Mouse (Mus musculus) kidney, adult 8-10 months (tissue): ENCODE measurements around the gene Rsl1.
"Not testable (repeated sequence)": the region's sequence is repeated elsewhere in the genome, so short reads cannot be mapped to it uniquely, and the experiment has no call there.

Experiments used
- DNase-seq, 2 experiments: peaks; one replicate each; pipeline ENCODE4 v3.0.0; 2022

Rsl1 gene

DNA sequence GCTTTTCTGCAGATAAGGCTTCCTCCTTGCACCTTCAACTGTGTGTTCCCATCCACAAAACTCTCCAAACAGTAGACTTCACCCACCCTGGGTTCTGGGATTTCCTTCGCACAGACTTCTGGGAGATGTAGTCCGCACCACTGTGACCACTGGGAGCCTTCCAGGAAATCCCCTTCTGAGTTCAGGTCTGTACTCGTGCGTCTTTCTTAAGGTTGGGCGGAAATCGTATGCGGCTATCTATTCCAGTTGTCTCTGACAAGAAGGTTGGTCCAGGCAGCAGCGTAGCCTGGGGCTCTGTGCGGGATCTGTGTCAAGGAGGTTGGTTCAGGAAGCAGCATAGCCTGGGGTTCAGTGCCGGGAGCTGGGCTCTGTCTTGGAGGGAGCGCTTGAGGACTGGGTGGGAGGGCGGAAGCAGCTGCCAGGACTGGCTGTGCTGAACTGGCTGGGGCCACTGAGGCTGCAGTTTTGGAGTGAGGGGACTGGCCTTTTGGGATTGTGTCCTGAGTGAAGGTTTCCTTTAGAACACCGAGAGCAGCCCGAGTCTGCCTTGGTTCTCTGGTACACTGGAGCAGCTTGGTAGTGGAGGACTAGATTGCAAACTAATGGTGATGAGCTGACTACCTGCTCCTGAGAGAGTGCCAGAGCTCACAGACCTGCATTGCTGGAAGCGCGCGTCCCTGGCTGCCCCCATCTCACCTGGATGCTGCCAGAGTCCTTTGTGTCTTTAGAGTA, at the start of gene Rsl1:
Gene Rsl1 (plus strand): TSS at position 192 of the 732 bp plus-strand sequence.
- peak; percentile 79 to 85 for DNase-seq

GRCm38 (mm10) chr13:67124460-67124859, 48.5 kb upstream of the Rsl1 start:
- DNase-seq = no peak

DNA sequence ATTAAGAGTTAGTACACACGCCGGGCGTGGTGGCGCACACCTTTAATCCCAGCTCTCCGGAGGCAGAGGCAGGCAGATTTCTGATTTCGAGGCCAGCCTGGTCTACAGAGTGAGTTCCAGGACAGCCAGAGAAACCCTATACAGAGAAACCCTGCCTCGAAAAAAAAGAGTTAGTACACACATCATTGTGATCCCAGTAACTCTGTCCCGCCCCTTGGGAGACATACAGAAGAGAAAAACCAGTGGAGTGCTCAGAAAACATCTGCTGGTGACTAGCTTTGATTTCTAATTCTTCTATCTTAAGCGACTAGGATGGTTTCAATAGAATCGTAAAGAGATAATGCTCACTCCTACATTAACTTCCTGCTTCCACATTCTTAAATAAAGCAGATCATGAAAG, 45.5 kb upstream of the Rsl1 start:
- DNase-seq = not testable (repeated sequence)

DNA sequence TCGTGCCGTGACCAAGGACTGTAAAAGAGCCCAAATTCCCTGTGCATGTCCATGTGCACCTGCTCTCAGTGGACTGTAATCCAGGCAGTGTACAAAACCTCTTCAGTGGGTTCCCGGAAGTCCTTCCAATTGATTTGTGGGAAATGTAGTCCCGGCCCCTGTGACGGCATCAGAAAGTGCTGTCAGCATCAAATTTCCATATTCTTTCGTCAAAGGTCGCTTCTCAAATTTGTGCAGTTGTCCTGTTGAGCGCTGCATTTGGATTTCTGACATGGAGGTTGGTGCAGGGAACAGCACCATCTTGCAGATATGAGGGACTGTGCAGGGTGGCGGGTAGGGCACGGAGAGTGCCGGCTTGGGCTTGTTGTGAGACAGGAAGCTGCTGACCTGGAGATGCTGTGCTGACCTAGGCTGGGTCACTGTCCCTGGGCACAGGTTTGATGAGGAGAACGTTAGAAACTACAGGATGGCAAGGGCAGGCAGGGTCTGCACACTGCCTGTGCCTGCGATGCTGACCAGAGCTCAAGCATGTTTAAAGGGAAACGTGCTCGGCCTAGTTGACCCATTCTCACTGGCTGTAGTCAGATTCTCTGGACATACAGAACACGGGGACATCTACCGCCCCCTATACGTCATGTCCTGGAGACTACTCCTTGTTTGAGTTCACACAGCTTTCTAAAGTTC, 44.8 kb upstream of the Rsl1 start:
- DNase-seq = peak; percentile 82 to 88

DNA sequence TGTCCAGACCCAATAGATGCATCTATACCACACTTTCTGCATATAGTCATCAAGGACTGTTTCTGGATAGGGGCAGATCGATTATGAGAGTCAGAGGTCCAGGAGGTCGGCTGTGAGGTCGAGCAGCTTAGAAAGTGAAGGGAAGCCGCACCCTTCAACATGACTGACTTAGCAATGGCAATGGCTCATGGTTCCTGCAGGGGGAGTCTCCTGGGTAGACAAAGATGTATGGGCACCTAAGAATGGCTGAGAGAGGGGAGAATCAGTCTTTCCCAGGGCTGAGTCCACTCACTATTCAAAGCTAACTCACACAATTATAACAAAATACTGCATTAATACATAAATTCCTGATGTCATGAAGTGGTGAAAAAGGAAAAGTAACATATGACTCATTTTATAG, 6.9 kb upstream of the Rsl1 start:
- DNase-seq = not testable (repeated sequence)

DNA sequence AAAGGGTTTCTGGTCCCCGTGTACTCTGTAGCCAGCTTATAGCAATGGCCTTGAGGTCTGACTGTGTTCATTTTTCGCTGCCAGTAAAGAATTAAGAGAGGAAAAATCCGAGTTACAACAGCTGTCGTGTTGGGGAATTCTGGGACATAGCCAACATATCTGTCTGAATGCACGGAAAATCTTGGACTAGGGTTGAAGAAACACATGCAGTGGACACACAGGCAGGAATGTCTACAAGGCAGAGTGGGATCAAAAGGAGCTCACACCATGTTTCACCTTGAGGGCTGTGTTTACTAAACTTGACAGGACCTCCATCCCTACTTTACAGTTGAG, 707 bp downstream of the Rsl1 start:
- no peak for DNase-seq

- peak; percentile 37 to 62 for DNase-seq
These were observed 21.4 kb downstream of the Rsl1 start, which contains the start of gene Zfp455 for GRCm38 (mm10) chr13:67194340-67194894. TSS of gene Zfp455 (plus strand) at chr13:67194506.

DNA sequence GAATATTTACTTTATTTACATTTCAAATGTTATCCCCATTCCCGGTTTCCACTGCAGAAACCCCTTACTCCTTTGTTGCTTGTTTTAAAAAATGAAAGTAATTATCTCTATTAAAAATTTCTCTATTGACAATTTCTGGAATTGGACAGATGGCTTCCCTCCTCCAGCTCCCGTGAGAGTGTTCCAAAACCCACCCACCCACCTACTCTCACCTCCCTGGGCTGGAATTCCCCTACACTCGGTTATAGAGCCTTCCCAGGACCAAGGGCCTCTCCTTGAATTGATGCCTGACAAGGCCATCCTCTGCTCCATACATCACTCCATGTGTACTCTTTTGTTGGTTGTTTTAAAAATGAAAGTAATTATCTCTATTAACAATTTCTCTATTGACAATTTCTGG, 28.7 kb downstream of the Rsl1 start:
- DNase-seq = no peak

- DNase-seq = no peak
These were observed 41.1 kb downstream of the Rsl1 start for GRCm38 (mm10) chr13:67214015-67214607.
